Comparison of ENCODE assay signal across 27 mouse cellular contexts in genomic region chr6:127392799-127393172, GRCm38 (mm10). TPM values are rescaled to one million over a fixed set of nuclear protein-coding genes. Genes with fewer than 3 reads are reported as not detected.
DNase-seq lines count a peak whose midpoint lies in the region; ATAC-seq and TF ChIP-seq lines count a peak whose summit lies in the region.
"Had no signal": no experiment of that assay in that cellular context is flagged by ENCODE, and none has a peak within 500 bp of the region (broad histone marks: within the 10 kb centered on the region; RNA-seq: fewer than 3 reads in every experiment).

No protein-coding gene starts in this region.

- 0 out of 2 replicates have a peak, but pooled peaks cover 4% of the 10 kb centered on the region for H3K27me3 ChIP-seq in hindbrain, embryonic 10.5 days (ENCODE audit: insufficient read depth, poor library complexity, severe bottlenecking)
- H3K27me3 ChIP-seq in hindbrain, embryonic 16.5 days (replicated peaks; ENCODE audit: control insufficient read depth, insufficient read depth, low read length), result no peaks in the 10 kb centered on the region
- H3K27me3 ChIP-seq in lung, embryonic 16.5 days (ENCODE audit: control insufficient read depth, insufficient read depth, low read depth, low read length), result no peaks in the 10 kb centered on the region
- no peaks in the 10 kb centered on the region for H3K27me3 ChIP-seq in liver, embryonic 14.5 days (ENCODE audit: control insufficient read depth, insufficient read depth, low read length)
- H3K27me3 ChIP-seq: embryonic facial prominence, embryonic 12.5 days; forebrain, embryonic 12.5 days; intestine, embryonic 15.5 days; limb, embryonic 13.5 days; midbrain, embryonic 15.5 days; neural tube, embryonic 15.5 days; Patski had no signal

- DNase-seq in hindbrain, embryonic 10.5 days (ENCODE audit: low spot score), result no peak
- DNase-seq in lung, postnatal 25 days (ENCODE audit: low spot score), result no peak
- DNase-seq in liver, embryonic 14.5 days (ENCODE audit: low read depth in 3 of 3, low spot score in 3 of 3), result no peak
- DNase-seq in layer of hippocampus, adult 9-10 months (ENCODE audit: low spot score), result no peak
- DNase-seq: adrenal gland, postnatal 10 days; cerebellum, adult 8-10 months; embryo, embryonic 11 days; gastrocnemius, postnatal 14 days; heart, postnatal 14 days; kidney, adult 2 months; lung, adult 2 months; right cerebral cortex, postnatal 14 days; thymus, postnatal 4 days had no signal

- ATAC-seq in hindbrain, embryonic 16.5 days, result no peak
- ATAC-seq in lung, embryonic 16.5 days (ENCODE audit: low read depth), result no peak
- ATAC-seq in liver, embryonic 14.5 days (ENCODE audit: insufficient read depth), result no peak; the same call in 1 of the 2 replicates
- ATAC-seq in megakaryocyte-erythroid progenitor cell, adult 5-6 weeks (replicated peaks; ENCODE audit: low FRiP score, low TSS enrichment, poor library complexity, severe bottlenecking), result peak; percentile 11; the same call in 1 of the 2 replicates
- ATAC-seq: hindbrain, postnatal 0 days; intestine, embryonic 15.5 days; midbrain, embryonic 15.5 days; Patski had no signal

- H3K9me3 ChIP-seq in hindbrain, embryonic 10.5 days, result no peaks in the 10 kb centered on the region
- H3K9me3 ChIP-seq in hindbrain, embryonic 16.5 days (ENCODE audit: control insufficient read depth, low read length), result no peaks in the 10 kb centered on the region
- no peaks in the 10 kb centered on the region for H3K9me3 ChIP-seq in lung, embryonic 16.5 days (ENCODE audit: control insufficient read depth, low read length)
- H3K9me3 ChIP-seq in liver, embryonic 14.5 days (ENCODE audit: control insufficient read depth, low read length), result no peaks in the 10 kb centered on the region
- H3K9me3 ChIP-seq: embryonic facial prominence, embryonic 12.5 days; forebrain, embryonic 12.5 days; G1E; intestine, embryonic 15.5 days; limb, embryonic 13.5 days; megakaryocyte, embryonic 14.5 days; midbrain, embryonic 15.5 days; neural tube, embryonic 15.5 days had no signal

- peak overlapping the region; percentile 81 for H3K27ac ChIP-seq in hindbrain, embryonic 10.5 days
- no peak overlapping the region for H3K27ac ChIP-seq in hindbrain, embryonic 16.5 days (ENCODE audit: low read depth, low read length)
- peak overlapping the region; percentile 73 for H3K27ac ChIP-seq in lung, embryonic 16.5 days (ENCODE audit: low read length)
- H3K27ac ChIP-seq in liver, embryonic 14.5 days, result peak overlapping the region; percentile 46; the same call in 1 of the 2 replicates
- H3K27ac ChIP-seq: embryonic facial prominence, embryonic 12.5 days; hindbrain, postnatal 0 days; intestine, embryonic 15.5 days; kidney, postnatal 0 days; limb, embryonic 13.5 days; midbrain, embryonic 15.5 days; neural tube, embryonic 15.5 days had no signal

- no peak overlapping the region for H3K4me3 ChIP-seq in hindbrain, embryonic 10.5 days
- H3K4me3 ChIP-seq in hindbrain, embryonic 16.5 days (ENCODE audit: low read length), result no peak overlapping the region
- H3K4me3 ChIP-seq in lung, embryonic 16.5 days (ENCODE audit: low read length), result no peak overlapping the region
- no peak overlapping the region for H3K4me3 ChIP-seq in liver, embryonic 14.5 days (ENCODE audit: insufficient read depth in 1 of 2, low read depth in 2 of 2, low read length in 2 of 2)
- H3K4me3 ChIP-seq: embryonic facial prominence, embryonic 12.5 days; forebrain, embryonic 12.5 days; intestine, embryonic 15.5 days; limb, embryonic 13.5 days; megakaryocyte, embryonic 14.5 days; midbrain, embryonic 15.5 days; neural tube, embryonic 15.5 days had no signal

- no peaks in the 10 kb centered on the region for H3K36me3 ChIP-seq in hindbrain, embryonic 10.5 days
- no peaks in the 10 kb centered on the region for H3K36me3 ChIP-seq in hindbrain, embryonic 16.5 days (ENCODE audit: control insufficient read depth, insufficient read depth, low read length)
- no peaks in the 10 kb centered on the region for H3K36me3 ChIP-seq in lung, embryonic 16.5 days (ENCODE audit: control insufficient read depth, insufficient read depth, low read length)
- no peaks in the 10 kb centered on the region for H3K36me3 ChIP-seq in liver, embryonic 14.5 days (replicated peaks; ENCODE audit: control insufficient read depth, insufficient read depth, low read depth)
- H3K36me3 ChIP-seq: embryonic facial prominence, embryonic 12.5 days; forebrain, embryonic 12.5 days; G1E; intestine, embryonic 15.5 days; limb, embryonic 13.5 days; midbrain, embryonic 15.5 days; neural tube, embryonic 15.5 days had no signal

- H3K4me2 ChIP-seq in hindbrain, embryonic 16.5 days (ENCODE audit: low read length), result no peak overlapping the region
- H3K4me2 ChIP-seq in lung, embryonic 16.5 days (ENCODE audit: low read depth, low read length), result no peak overlapping the region
- H3K4me2 ChIP-seq in liver, embryonic 14.5 days (ENCODE audit: low read depth), result peak overlapping the region; percentile 45
- H3K4me2 ChIP-seq: embryonic facial prominence, embryonic 12.5 days; forebrain, embryonic 12.5 days; intestine, embryonic 15.5 days; limb, embryonic 13.5 days; midbrain, embryonic 15.5 days; neural tube, embryonic 15.5 days had no signal

- no peak for TF ChIP-seq EP300 in liver, embryonic 14.5 days (IDR thresholded peaks at IDR 0.05; ENCODE audit: low read depth)

- no peak overlapping the region for H3K9ac ChIP-seq in hindbrain, embryonic 16.5 days (ENCODE audit: low read depth, low read length)
- H3K9ac ChIP-seq in lung, embryonic 16.5 days (ENCODE audit: low read length), result no peak overlapping the region
- no peak overlapping the region for H3K9ac ChIP-seq in liver, embryonic 14.5 days (replicated peaks)
- H3K9ac ChIP-seq: embryonic facial prominence, embryonic 12.5 days; forebrain, embryonic 12.5 days; intestine, embryonic 15.5 days; limb, embryonic 13.5 days; midbrain, embryonic 15.5 days; neural tube, embryonic 15.5 days had no signal

- TF ChIP-seq CTCF in liver, embryonic 14.5 days (IDR thresholded peaks at IDR 0.05; ENCODE audit: low read depth), result no peak

- H3K4me1 ChIP-seq in hindbrain, embryonic 10.5 days (replicated peaks), result peaks cover 30% of the 10 kb centered on the region
- peaks cover 4% of the 10 kb centered on the region for H3K4me1 ChIP-seq in hindbrain, embryonic 16.5 days (ENCODE audit: control insufficient read depth, insufficient read depth, low read depth, low read length)
- peaks cover 5% of the 10 kb centered on the region; the same call in 1 of the 2 replicates for H3K4me1 ChIP-seq in lung, embryonic 16.5 days (replicated peaks; ENCODE audit: control insufficient read depth, insufficient read depth, low read length)
- H3K4me1 ChIP-seq in liver, embryonic 14.5 days (replicated peaks; ENCODE audit: control insufficient read depth in 2 of 2, insufficient read depth in 2 of 2, low read length in 1 of 2), result peaks cover 18 to 29% of the 10 kb centered on the region in 2 experiments
- H3K4me1 ChIP-seq: limb, embryonic 13.5 days; megakaryocyte, embryonic 14.5 days had no signal

- 98% methylated on average over 1 of the region's 1 CpGs for WGBS in hindbrain, embryonic 10.5 days
- 84% methylated on average over 1 of the region's 1 CpGs for WGBS in hindbrain, embryonic 16.5 days
- 79% methylated on average over 1 of the region's 1 CpGs for WGBS in lung, embryonic 16.5 days
- 26% methylated on average over 1 of the region's 1 CpGs for WGBS in liver, embryonic 14.5 days (ENCODE audit: insufficient replicate concordance)

RNA-seq across cellular contexts. Expression of gene Parp11, which starts 53.9 kb away (rescaled TPM):
- polyA plus RNA-seq in hindbrain, embryonic 10.5 days (2016; fragmentation: Nextera tagmentation; extraction: Ambion mirVana), result 35.7 and 43.6 TPM in 2 replicates
- 69.2 and 80.6 TPM in 2 replicates for polyA plus RNA-seq in hindbrain, embryonic 16.5 days (2015; fragmentation: Nextera tagmentation; extraction: Ambion mirVana)
- 20.8 and 23.7 TPM in 2 replicates for polyA plus RNA-seq in lung, embryonic 16.5 days (2015; fragmentation: Nextera tagmentation; extraction: Ambion mirVana)
- 4.2 and 5.7 TPM in 2 replicates for polyA plus RNA-seq in liver, embryonic 14.5 days (2012; rRNA removed)
- 5.0 and 7.8 TPM in 2 replicates for polyA plus RNA-seq in liver, embryonic 14.5 days (2014; fragmentation: Nextera tagmentation; extraction: Ambion mirVana)
- total RNA-seq in megakaryocyte-erythroid progenitor cell, adult 5-6 weeks (2014; fragmentation: Nextera tagmentation), result 27.4 and 35.6 TPM in 2 replicates
- total RNA-seq in megakaryocyte-erythroid progenitor cell, adult 5-6 weeks (2017), result 15.2 and 20.3 TPM in 2 replicates
